Mouse (Mus musculus) intestine, postnatal 0 days (tissue): ENCODE data around the gene Upp2. TPM values are rescaled to one million over a fixed set of nuclear protein-coding genes. Genes with fewer than 3 reads are reported as not detected.

Experiments used
- ATAC-seq: fragments of 200-750 bp; cut with Nextera tagmentation; 2 replicates; pipeline ENCODE4 v1.8.0; 2017; ENCODE audit warnings: mild to moderate bottlenecking, moderate TSS enrichment, moderate library complexity
- H3K27ac ChIP-seq: fragments of 300-500 bp; sonication (generic); 2 replicates; pipeline ENCODE4 v1.5.1; 2014; ENCODE audit warnings: mild to moderate bottlenecking, low read depth, low read length, moderate library complexity
- H3K27me3 ChIP-seq: fragments of 300-500 bp; sonication (generic); replicated peaks from 2 replicates; pipeline ENCODE4 v1.6.1; 2014; ENCODE audit warnings: low read length, mixed read lengths; ENCODE audit not compliant: control insufficient read depth, insufficient read depth
- H3K36me3 ChIP-seq: fragments of 300-500 bp; sonication (generic); 2 replicates; pipeline ENCODE4 v1.6.1; 2014; ENCODE audit warnings: mild to moderate bottlenecking, moderate library complexity; ENCODE audit not compliant: control insufficient read depth, insufficient read depth
- H3K4me1 ChIP-seq: fragments of 300-500 bp; sonication (generic); replicated peaks from 2 replicates; pipeline ENCODE4 v1.6.1; 2014; ENCODE audit warnings: antibody characterized with exemption, low read length, mixed read lengths; ENCODE audit not compliant: control insufficient read depth, insufficient read depth
- H3K4me2 ChIP-seq: fragments of 300-500 bp; sonication (generic); replicated peaks from 2 replicates; pipeline ENCODE4 v1.6.1; 2014; ENCODE audit warnings: low read depth, mild to moderate bottlenecking, moderate library complexity
- H3K4me3 ChIP-seq: fragments of 300-500 bp; sonication (generic); 2 replicates; pipeline ENCODE4 v1.5.1; 2014; ENCODE audit warnings: low read depth, low read length
- H3K9ac ChIP-seq: fragments of 300-500 bp; sonication (generic); 2 replicates; pipeline ENCODE4 v1.6.1; 2014; ENCODE audit warnings: mild to moderate bottlenecking, low read depth, low read length
- H3K9me3 ChIP-seq: fragments of 300-500 bp; sonication (generic); 2 replicates; pipeline ENCODE4 v1.6.1; 2016; ENCODE audit warnings: mixed run types; ENCODE audit not compliant: control insufficient read depth
- CTCF ChIP-seq: sonication (generic); IDR thresholded peaks from 2 replicates; pipeline ENCODE4 v1.5.1; 2016; ENCODE audit warnings: low read depth, mild to moderate bottlenecking, control low read depth, antibody characterized with exemption, moderate library complexity
- WGBS: fragments of 180-500 bp; shearing (Covaris S2); extraction: QIAGEN DNeasy Blood & Tissue Kit; methylation state at CpG from one replicate; pipeline ENCODE4 v1.1.7; 2014; 5-methylcytosine and 5-hydroxymethylcytosine counted together
- polyA plus RNA-seq: library from polyadenylated mRNA; unstranded; fragments of >200 nt; fragmentation: Nextera tagmentation; extraction: Ambion mirVana; gene quantifications from 2 replicates; pipeline ENCODE4 v1.2.1, GENCODE M21; 2015

Upp2 gene
- polyA plus RNA-seq, 1 experiment from 2014 or later = 3.8 TPM

- Histone ChIP-seq H3K36me3 (no peaks in the 10 kb centered on the region), H3K9me3 (no peaks in the 10 kb centered on the region), H3K27ac (no peak overlapping the region), H3K4me1 (no peaks in the 10 kb centered on the region), H3K4me2 (no peak overlapping the region), H3K27me3 (no peaks in the 10 kb centered on the region), H3K4me3 (no peak overlapping the region), H3K9ac (no peak overlapping the region)
- 68% methylated on average over 3 of the region's 3 CpGs for WGBS
- no peak for TF ChIP-seq CTCF
- no peak for ATAC-seq
Observed at GRCm38 (mm10) chr2:58667298-58667697, 100.2 kb downstream of the Upp2 start.

DNA sequence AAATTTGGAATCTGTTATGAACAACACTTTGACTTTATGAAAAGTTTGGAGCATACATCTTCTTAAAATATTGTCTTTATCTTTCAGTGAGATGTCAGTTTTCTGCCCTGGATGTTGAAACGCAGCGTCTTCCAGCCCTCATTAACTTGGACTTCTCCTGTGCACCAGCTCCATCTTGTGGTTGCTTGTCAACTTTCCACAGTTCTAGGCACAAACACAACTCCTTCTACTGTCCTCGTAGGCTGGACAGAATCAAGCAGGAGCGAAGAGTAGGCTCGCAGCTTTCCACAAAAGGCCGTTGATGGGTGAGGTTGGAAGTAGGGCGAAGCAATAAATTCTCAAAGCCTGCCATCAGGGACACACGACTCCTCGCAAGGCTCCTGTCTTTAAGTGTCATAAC is 100.9 kb downstream of the Upp2 start:
- 46% methylated on average over 9 of the region's 9 CpGs for WGBS
- Histone ChIP-seq H3K9me3 (no peaks in the 10 kb centered on the region), H3K36me3 (no peaks in the 10 kb centered on the region), H3K9ac (no peak overlapping the region), H3K4me3 (no peak overlapping the region), H3K4me1 (no peaks in the 10 kb centered on the region), H3K27ac (no peak overlapping the region), H3K4me2 (no peak overlapping the region), H3K27me3 (no peaks in the 10 kb centered on the region)
- no peak for ATAC-seq
- TF ChIP-seq CTCF = peak; percentile 90

- no peak for TF ChIP-seq CTCF
- Histone ChIP-seq H3K27ac (no peak overlapping the region), H3K4me3 (no peak overlapping the region), H3K9ac (no peak overlapping the region), H3K27me3 (no peaks in the 10 kb centered on the region), H3K4me2 (no peak overlapping the region), H3K9me3 (no peaks in the 10 kb centered on the region), H3K4me1 (no peaks in the 10 kb centered on the region), H3K36me3 (no peaks in the 10 kb centered on the region)
- 73% methylated on average over 3 of the region's 3 CpGs for WGBS
- no peak for ATAC-seq
Observed at GRCm38 (mm10) chr2:58669114-58669513, 102.0 kb downstream of the Upp2 start.

DNA sequence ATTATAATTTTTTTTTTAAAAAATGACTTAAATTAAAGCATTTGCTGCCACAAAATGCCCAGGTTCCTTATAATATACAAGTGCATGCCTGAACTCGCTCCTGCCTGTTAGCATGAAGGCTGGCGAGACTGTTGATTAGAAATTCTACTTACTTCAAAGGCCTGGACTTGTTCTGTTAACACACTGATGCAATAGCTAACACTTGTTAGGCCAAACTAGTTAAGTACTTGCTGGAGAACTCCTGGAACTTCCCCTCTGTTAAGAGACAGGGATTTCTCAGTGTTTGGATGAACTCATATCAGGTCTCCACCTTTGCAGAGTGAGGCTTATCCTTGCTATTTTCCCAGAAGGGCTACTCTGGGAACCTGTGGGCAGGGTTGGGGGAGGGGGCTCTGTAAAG is 105.4 kb downstream of the Upp2 start:
- no peak for ATAC-seq
- Histone ChIP-seq H3K9ac (no peak overlapping the region), H3K27me3 (no peaks in the 10 kb centered on the region), H3K4me2 (no peak overlapping the region), H3K27ac (no peak overlapping the region), H3K36me3 (no peaks in the 10 kb centered on the region), H3K9me3 (no peaks in the 10 kb centered on the region), H3K4me1 (no peaks in the 10 kb centered on the region), H3K4me3 (no peak overlapping the region)
- WGBS = 88% methylated on average over 2 of the region's 2 CpGs
- TF ChIP-seq CTCF = no peak

DNA sequence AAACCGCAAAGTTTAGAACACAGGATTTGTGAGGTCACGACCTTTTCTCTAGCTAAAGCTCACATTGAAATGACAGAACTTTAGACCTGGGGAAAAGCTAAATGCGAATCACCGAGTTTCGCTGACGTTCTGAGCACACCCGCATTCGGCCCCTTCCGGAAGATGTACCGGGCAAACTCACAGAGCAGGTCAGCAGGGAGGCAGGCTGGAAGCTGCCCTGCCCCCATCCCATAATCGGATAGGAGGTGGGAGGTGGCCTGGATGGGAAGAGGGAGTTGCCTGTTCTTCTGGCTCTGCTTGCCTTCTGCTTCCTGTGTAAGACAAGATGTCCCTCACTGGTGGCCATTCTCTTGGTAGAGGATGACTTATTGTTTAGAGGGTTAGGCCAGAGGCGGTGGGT is 112.9 kb downstream of the Upp2 start:
- 88% methylated on average over 12 of the region's 12 CpGs for WGBS
- Histone ChIP-seq H3K4me2 (no peak overlapping the region), H3K36me3 (no peaks in the 10 kb centered on the region), H3K9me3 (no peaks in the 10 kb centered on the region), H3K4me3 (no peak overlapping the region), H3K4me1 (no peaks in the 10 kb centered on the region), H3K27me3 (no peaks in the 10 kb centered on the region), H3K27ac (no peak overlapping the region), H3K9ac (no peak overlapping the region)
- no peak for TF ChIP-seq CTCF
- no peak for ATAC-seq

DNA sequence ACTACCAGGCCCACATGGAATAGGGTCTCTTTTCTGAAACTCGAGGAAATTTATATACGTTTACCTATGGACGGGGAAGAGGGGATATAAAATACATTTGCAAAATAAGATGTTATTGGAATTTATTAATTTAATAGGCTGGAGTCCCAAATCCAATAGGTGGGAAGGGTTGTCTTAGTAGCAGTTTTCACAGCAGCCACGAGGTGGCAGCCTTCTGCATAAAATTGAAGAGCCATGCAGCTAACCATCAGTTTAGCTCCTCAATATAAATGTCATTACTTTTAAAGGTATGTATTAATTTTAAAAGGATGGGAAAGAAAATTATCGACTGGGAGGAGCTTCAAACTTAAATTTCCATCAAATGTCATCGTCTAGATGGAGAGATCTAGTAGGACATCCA is 113.7 kb downstream of the Upp2 start:
- Histone ChIP-seq H3K27ac (no peak overlapping the region), H3K4me2 (no peak overlapping the region), H3K36me3 (no peaks in the 10 kb centered on the region), H3K4me3 (no peak overlapping the region), H3K27me3 (no peaks in the 10 kb centered on the region), H3K4me1 (no peaks in the 10 kb centered on the region), H3K9ac (no peak overlapping the region), H3K9me3 (no peaks in the 10 kb centered on the region)
- ATAC-seq = no peak
- TF ChIP-seq CTCF = peak; percentile 76
- WGBS = 34% methylated on average over 6 of the region's 6 CpGs

DNA sequence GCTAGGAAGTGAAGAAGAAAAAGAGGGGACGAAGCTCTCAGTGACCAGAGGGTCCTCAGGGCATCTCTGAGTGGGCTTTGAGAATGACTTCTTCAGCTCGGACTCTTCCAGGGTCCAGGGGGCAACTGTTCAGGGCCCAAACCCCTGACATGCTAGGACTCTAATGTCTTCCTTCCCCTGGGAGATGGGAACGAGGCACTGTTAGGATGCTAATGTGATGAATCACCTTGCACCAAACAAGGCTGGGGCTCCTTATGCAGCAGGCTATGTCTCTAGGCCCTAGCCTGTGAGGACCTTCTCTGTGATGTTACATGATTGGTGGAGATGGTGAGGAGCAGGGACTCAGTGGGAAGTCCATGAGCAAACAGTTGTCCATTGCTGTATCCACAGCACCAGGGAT is 114.3 kb downstream of the Upp2 start:
- H3K4me2 ChIP-seq = no peak overlapping the region
- H3K4me3 ChIP-seq = no peak overlapping the region
- H3K36me3 ChIP-seq = no peaks in the 10 kb centered on the region
- H3K9ac ChIP-seq = no peak overlapping the region
- ATAC-seq = no peak
- no peaks in the 10 kb centered on the region for H3K4me1 ChIP-seq
- no peaks in the 10 kb centered on the region for H3K9me3 ChIP-seq
- H3K27ac ChIP-seq = no peak overlapping the region
- TF ChIP-seq CTCF = no peak
- 73% methylated on average over 3 of the region's 3 CpGs for WGBS
- no peaks in the 10 kb centered on the region for H3K27me3 ChIP-seq
